Mouse (Mus musculus) T-cell, adult 2 months (primary cell): Measurements from ENCODE around the gene Serpine2.

Experiments
- DNase-seq: peaks from one replicate; pipeline ENCODE4 v3.0.0; 2022; ENCODE audit warnings: low spot score

The Serpine2 gene

DNA sequence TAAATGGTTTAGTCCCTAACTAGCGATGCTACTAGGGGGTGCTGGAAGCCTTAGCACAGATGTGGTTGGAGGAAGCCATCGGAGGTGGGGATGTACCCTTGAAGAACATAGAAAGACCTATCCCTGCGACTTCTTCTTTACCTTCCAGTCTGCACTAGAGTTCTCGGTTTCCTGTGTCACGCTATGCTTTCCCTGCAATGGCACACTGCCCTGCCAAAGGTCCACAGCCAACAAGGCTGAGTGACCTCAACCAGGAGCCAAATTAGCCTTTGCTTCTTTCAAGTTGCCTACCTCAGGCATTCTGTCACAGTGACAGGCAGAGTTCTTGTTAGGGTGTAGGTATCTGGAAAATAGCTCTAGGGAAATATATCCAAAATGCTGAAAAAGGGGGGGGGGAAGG lies 104.6 kb downstream of the Serpine2 start:
- no peak for DNase-seq

DNA sequence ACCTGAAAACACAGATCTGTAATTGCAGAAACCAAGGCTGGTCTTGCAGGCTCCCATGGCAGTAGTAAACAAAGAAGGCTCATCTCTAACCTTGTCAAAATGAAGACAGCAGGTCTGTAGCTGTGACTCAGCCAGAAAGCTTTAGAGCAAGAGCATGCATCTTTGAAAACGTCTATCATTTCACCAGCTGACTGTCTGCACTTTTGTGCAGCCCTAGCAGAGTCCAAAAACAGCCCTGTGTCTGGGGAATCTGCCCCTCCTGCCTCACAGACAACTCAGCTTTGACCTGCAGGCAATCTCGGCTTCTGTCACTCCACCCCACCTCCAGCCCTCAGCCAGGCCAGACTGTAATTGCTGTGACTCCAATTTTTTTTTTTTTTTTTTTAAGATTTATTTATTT lies 105.6 kb downstream of the Serpine2 start:
- DNase-seq = no peak

DNA sequence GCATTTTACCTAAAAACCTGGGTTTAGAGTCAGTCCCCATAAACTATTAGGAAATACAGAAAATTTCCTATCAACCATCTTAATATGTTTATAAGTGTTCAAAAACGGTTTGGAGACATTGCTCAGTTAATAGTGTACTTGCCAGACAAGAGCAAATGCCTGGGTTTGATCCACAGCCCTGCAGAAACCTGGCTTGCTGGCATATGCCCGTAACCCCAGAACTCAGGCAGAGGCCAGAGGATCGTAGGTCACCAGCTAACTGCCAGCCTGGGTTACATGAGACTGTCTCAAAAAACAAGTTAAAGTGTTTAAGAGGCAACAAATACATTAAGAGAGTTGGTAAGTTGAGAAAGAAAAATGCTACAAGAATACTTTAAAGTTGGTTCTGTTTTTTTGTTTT lies 106.0 kb downstream of the Serpine2 start:
- no peak for DNase-seq

DNA sequence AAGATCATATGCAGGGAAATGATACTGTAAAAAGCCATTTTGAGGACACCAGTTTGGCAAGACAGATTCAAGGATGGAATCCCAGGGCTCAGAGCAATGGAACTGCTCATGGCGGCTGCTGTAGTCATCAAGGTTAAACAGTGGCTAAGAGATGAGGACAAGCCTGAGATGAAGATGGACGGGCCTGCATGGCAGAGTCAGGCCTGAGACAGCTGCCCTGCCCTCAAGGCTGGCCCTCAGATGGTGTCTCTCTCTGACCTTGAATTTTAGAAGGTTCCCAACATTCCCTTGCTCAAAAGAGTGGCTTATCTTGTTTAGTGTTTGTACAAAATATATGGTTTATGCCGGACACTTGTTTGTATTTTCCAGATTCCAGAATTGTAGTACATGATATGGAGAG lies 107.5 kb downstream of the Serpine2 start:
- no peak for DNase-seq

DNA sequence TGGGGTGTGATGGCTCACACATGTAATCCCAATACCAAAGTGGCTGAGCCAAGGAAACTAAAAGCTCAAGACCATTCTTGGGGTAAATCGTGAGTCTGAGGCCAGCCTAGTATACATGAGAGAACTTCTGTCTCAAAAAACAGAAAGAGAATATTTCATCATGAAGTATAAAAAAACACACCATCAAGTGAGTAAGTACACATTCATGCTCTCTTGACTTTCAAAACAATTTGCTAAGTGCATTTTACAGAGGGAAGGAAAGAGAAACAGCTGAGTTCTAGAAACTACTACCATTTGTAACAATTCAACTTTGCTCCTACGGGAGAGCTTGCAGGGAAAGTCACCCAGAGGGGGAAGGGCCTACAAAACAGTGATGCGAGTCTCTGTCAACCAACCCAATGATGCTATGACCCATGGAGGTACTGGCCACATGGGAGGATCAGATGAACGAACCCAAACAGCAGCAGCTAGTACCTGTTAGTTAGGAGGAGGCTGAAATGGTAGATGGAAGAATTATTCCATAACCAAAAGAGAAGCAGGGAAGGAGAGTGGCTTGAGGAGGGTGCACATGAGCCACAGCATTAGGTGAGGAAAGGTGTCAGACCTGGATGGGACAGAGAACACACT lies 108.2 kb downstream of the Serpine2 start:
- no peak for DNase-seq

DNA sequence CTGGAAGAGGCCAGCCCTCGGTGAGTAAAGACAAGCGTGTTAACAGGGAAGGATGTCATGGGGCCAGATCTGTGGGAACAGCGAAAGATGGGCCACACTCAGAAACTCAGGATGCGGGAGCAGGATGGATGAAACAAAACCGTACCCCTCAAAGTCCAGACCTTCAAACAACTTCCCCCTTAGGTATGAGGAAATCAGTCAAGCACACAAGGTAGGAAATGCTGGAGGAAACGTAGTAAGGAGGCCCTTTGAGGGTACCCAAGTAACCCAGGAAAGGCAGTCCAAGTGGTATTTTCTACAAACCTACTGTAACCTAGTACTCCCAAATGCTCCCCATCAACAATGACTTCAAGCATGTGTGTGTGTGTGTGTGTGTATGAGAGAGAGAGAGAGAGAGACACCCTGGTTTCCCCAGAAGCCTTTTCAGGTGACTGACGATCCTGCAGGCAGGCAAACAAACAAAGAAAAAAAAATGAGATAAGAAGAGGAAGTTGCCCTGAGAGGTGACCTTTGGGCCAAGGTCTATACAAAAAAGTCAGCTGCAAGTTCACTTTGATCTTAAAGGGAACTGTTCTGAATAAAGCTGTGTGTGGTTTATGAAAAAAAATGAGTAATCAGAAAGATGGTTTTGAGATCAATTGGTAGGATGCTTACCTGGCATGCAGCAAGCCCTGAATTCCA lies 108.8 kb downstream of the Serpine2 start:
- DNase-seq = peak; percentile 52

DNA sequence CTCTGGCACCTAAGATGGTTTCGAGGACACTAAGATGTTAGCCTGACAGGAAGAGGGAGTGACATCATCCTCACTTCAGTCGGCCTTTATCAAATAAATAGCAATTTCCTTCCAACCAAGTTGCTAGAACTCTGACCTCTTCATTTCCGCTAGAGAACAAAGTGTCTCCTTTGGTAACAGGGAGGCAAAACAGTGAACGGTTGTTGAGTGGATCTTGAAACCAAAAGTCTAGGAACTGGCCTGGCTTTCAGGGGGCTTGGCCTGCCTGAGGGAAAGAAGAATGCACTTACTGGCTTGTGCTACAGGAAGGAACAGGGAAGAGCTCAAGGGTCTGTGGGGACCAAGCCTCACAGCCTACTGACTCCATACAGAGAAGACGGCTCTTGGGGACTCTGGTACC lies 109.8 kb downstream of the Serpine2 start:
- DNase-seq = peak; percentile 61

DNA sequence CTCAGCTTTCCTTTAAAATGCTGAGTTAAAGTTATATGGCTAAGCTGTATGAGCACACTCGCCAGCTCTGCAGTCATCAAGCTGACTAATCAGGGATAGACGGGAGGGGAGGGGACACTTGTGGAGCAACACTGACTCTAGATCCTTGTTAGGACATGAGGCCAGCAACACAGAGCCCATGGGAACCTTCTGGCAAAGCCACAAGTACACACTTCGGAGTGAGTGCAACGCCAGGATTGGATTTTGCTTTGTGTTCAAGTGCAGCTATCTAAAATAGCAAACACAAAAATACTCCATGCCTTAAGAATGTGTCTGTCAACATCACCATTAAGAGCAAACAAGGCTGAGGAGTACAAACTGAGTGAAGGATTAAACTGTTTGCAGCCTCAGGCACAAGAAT lies 114.9 kb downstream of the Serpine2 start:
- DNase-seq = no peak
